Comparison of ENCODE assay signal across 21 mouse cellular contexts in the genomic region with DNA sequence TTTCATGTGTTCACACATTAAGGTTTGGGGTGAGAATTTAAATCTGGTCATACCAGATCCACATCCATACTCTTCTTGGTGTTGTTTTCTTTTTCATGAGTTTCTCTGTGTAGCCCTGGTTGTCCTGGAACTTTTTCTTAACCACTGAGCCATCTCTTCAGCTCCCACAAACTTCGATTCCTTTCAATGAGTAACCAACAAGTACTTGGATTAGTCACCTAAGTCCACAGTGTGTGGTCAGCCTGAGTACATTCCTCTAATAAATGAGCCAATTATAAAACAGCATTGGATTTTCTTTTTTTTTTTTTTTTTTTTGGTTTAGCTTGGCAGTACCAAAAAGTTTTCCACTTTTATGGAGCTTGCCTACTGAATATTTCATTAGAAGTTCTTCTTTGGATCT.
DNase-seq lines count a peak whose midpoint lies in the region; ATAC-seq lines count a peak whose summit lies in the region.
"Had no signal": no experiment of that assay in that cellular context is flagged by ENCODE, and none has a peak within 500 bp of the region (broad histone marks: within the 10 kb centered on the region; RNA-seq: fewer than 3 reads in every experiment).

No protein-coding gene starts in this region.

- peak; percentile 4 for DNase-seq in kidney, adult 9 months
- no peak for DNase-seq in kidney, postnatal 4 days
- peak; percentile 27 for DNase-seq in 3134 (ENCODE audit: extremely low read depth, insufficient read length, low spot score)
- DNase-seq in 3T3-L1 (ENCODE audit: low read depth, low spot score) = peak; percentile 33
- DNase-seq in Muller cell, postnatal 12 days (ENCODE audit: inconsistent ontology term) = peak; percentile 51
- DNase-seq in left cerebral cortex, postnatal 14 days (ENCODE audit: low spot score in 2 of 2) = no peak
- no peak for DNase-seq in thymus, postnatal 0 days (ENCODE audit: low spot score)
- DNase-seq: adrenal gland, adult 8-10 months; adrenal gland, postnatal 14 days; adrenal gland, postnatal 36 days; cerebellum, adult 11-12 months; cerebellum, adult 2 months; cerebellum, adult 9-10 months; cerebellum, postnatal 10 days; cerebellum, postnatal 25 days; forebrain, postnatal 0 days had no signal

- intact Hi-C loops in left cerebral cortex, postnatal 14 days (cut with DNase I) = loop anchor here (10.0 kb wide), 1 partner anchor 259 kb away; no protein-coding TSS in a partner anchor

- ATAC-seq in monocyte, adult 5-6 weeks (replicated peaks; ENCODE audit: insufficient number of reproducible peaks, low FRiP score, low TSS enrichment, poor library complexity, severe bottlenecking) = no peak
- ATAC-seq: activated CD4-positive, CD25-positive, alpha-beta regulatory T cell, adult 4 months; CD4-positive, CD25-positive, alpha-beta regulatory T cell, adult 4 months; forebrain, embryonic 13.5 days; forebrain, embryonic 15.5 days; forebrain, postnatal 0 days had no signal

Comparison
In these comparisons a context has a peak if more than half of its experiments do, and no peak if none do; other contexts are left out.
1. DNase-seq: peak in kidney, adult 9 months (single experiment), 3134 (single experiment), 3T3-L1 (single experiment) and Muller cell, postnatal 12 days (single experiment); none in kidney, postnatal 4 days (0 of 2), left cerebral cortex, postnatal 14 days (0 of 2) and thymus, postnatal 0 days (single experiment).